Mouse (Mus musculus) Patski (cell line): ENCODE measurements at regions not wholly inside any gene's neighbourhood (a gene's known extent, or its start where the extent isn't known, plus 50 kb on each side); places are given as distances from the start of the nearest gene placed in this dataset.

ENCODE experiments used
- ATAC-seq: fragments of 100-300 bp; one replicate; pipeline ENCODE4 v1.8.0; 2021
- CTCF ChIA-PET: fragments of 350-600 bp; sonication (Branson Sonifier 250); formaldehyde crosslinking; loops from one replicate; lab custom pipeline; 2022; ENCODE audit warnings: inconsistent platforms; lab: Charles Lee
- POLR2A ChIA-PET: fragments of 350-600 bp; sonication (Branson Sonifier 250); formaldehyde crosslinking; loops from one replicate; lab custom pipeline; 2022; ENCODE audit warnings: antibody characterized with exemption, inconsistent platforms; lab: Charles Lee
- DNase-seq: peaks from one replicate; pipeline ENCODE4 v3.0.0-alpha.2; 2011; ENCODE audit warnings: low read depth, low spot score
- H3K27me3 ChIP-seq: fragments of 371-371 bp; one replicate; pipeline ENCODE4 v1.5.1; 2021
- CTCF ChIP-seq: fragments of 100-300 bp; IDR thresholded peaks from one replicate; pipeline ENCODE4 v1.5.1; 2021
- in situ Hi-C: fragments of 300-500 bp; cut with MboI; formaldehyde crosslinking; loops from 3 replicates; pipeline ENCODE4 v1.11.1; 2018; ENCODE audit warnings: low pct_unique_long_range_greater_than_20kb, mixed read lengths

GRCm38 (mm10) chr8:8797521-8797920 is 107.2 kb upstream of the Arglu1 start:
- in situ Hi-C loops: no loop called here
- no peaks in the 10 kb centered on the region for H3K27me3 ChIP-seq
- no peak for DNase-seq
- no peak for ATAC-seq
- CTCF ChIA-PET: interaction anchor here (1.2 kb wide), 1 partner anchor 12 kb away, joined by 3 read pairs; no protein-coding TSS in a partner anchor
- no peak for TF ChIP-seq CTCF
- POLR2A ChIA-PET: no interaction called here

DNA sequence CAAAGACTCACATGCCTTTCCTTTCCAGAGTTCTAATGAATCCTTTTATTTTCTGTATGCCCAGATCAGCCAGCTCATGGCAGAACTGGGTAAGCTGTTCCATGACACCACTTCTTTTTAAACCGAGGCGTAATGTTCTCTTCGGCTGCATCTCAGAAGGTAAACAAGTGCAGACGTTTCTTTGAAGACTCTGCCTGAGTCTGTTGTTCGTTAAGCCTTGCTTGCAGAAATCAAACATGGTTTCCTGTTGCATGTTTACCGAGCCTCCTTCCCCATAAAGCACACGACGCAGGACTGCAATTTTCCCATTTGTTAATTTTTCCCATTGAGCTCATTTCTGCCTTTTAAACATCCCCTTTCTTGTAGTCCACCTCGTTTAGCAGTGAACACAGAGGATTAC is 106.6 kb upstream of the Arglu1 start:
- no peak for TF ChIP-seq CTCF
- DNase-seq (no peak), ATAC-seq (no peak)
- POLR2A ChIA-PET: no interaction called here
- no peaks in the 10 kb centered on the region for H3K27me3 ChIP-seq
- in situ Hi-C loops: no loop called here
- CTCF ChIA-PET: interaction anchor here (1.2 kb wide), 1 partner anchor 12 kb away, joined by 3 read pairs; no protein-coding TSS in a partner anchor

DNA sequence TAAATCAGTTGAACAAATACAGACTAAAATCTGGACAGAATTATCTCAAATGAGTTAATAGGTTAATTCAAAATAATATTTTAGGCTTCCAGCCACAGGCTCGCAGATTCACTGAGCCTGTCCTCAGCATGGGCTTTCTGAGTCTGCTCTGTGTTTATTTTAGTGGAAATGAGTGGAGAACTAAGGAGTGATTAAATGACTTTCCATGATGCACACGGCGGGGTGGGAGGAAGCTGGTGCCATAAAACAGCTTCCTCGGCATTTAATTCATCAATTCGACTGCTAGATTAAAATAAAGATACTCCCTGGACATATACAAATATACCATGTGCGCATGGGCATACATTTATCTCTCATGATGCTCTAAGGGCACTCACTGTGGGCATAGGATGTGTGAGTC is 104.4 kb upstream of the Arglu1 start:
- no peak for TF ChIP-seq CTCF
- DNase-seq: no peak
- no peak for ATAC-seq
- ChIA-PET POLR2A (interaction anchor here (0.7 kb wide), 1 partner anchor 1124 kb away, joined by 4 read pairs; no protein-coding TSS in a partner anchor), CTCF (no interaction called here)
- in situ Hi-C loops: no loop called here
- H3K27me3 ChIP-seq: no peaks in the 10 kb centered on the region

GRCm38 (mm10) chr8:8779931-8780330 is 89.6 kb upstream of the Arglu1 start:
- POLR2A ChIA-PET: no interaction called here
- DNase-seq: no peak
- no peak for TF ChIP-seq CTCF
- in situ Hi-C loops: no loop called here
- CTCF ChIA-PET: interaction anchor here (1.3 kb wide), 1 partner anchor 10 kb away, joined by 3 read pairs; no protein-coding TSS in a partner anchor
- ATAC-seq: no peak
- no peaks in the 10 kb centered on the region for H3K27me3 ChIP-seq

GRCm38 (mm10) chr8:8774496-8775015 is 84.2 kb upstream of the Arglu1 start:
- TF ChIP-seq CTCF: no peak
- POLR2A ChIA-PET: no interaction called here
- no peak for ATAC-seq

DNA sequence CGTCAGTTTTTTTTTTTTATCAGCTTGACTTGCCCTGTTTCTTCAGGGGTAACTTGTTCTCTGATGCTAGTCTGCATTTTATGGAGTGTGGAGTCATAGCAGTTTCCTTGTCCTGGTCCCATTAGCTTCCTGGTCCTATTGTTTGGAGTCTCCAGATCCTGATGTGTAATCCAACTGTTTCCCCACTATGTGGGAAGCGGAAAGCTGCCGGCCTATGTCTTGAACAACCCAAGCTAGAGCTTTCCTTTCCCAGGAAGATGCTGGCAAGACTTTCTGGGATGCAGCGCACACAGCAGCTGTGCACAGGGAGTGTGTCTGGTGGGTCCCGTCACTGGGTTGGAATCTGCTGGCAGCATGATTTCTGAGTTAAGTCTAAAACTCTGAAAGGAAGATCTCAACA is 82.1 kb upstream of the Arglu1 start:
- no peak for TF ChIP-seq CTCF
- no peaks in the 10 kb centered on the region for H3K27me3 ChIP-seq
- DNase-seq: no peak
- POLR2A ChIA-PET: no interaction called here
- in situ Hi-C loops: no loop called here
- CTCF ChIA-PET: no interaction called here
- no peak for ATAC-seq

More at GRCm38 (mm10) chr8:8774496-8775015, 84.2 kb upstream of the Arglu1 start:
- no peak for DNase-seq
- H3K27me3 ChIP-seq: no peaks in the 10 kb centered on the region
- CTCF ChIA-PET: interaction anchor here (1.0 kb wide), 1 partner anchor 13 kb away, joined by 3 read pairs; no protein-coding TSS in a partner anchor
- in situ Hi-C loops: no loop called here

DNA sequence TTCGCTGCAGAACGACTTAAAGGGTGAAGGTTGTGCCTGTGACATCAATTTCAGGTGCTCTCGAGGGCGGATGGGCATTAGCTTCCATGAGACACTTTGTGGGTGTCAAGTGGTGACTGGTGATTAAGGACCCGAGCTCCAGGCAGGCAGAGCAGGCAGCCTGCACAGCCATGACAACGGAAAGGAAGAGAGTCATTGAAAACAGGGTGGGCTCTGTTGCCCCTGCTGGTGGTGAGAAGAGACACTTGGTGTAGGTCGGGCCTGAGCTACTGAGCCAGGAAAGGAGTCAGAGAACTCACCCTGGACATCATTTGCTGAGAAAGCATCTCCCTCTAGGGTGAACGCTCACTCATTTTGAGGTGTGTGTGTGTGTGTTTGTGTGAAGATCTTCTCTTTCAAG is 80.1 kb upstream of the Arglu1 start:
- no peak for DNase-seq
- ATAC-seq: no peak
- ChIA-PET CTCF (no interaction called here), POLR2A (no interaction called here)
- in situ Hi-C loops: no loop called here
- TF ChIP-seq CTCF: no peak
- no peaks in the 10 kb centered on the region for H3K27me3 ChIP-seq

- ChIA-PET POLR2A (no interaction called here), CTCF (no interaction called here)
- no peak for ATAC-seq
- TF ChIP-seq CTCF: no peak
- DNase-seq: no peak
- in situ Hi-C loops: no loop called here
- peaks cover 3% of the 10 kb centered on the region for H3K27me3 ChIP-seq
These were observed 72.0 kb upstream of the Arglu1 start for GRCm38 (mm10) chr8:8762354-8762753.

GRCm38 (mm10) chr8:8758283-8758682 is 68.0 kb upstream of the Arglu1 start:
- POLR2A ChIA-PET: no interaction called here
- no peak for DNase-seq
- peaks cover 3% of the 10 kb centered on the region for H3K27me3 ChIP-seq
- CTCF ChIA-PET: no interaction called here
- in situ Hi-C loops: no loop called here
- no peak for ATAC-seq
- TF ChIP-seq CTCF: no peak

- in situ Hi-C loops: no loop called here
- ATAC-seq (no peak), DNase-seq (no peak)
- no peaks in the 10 kb centered on the region for H3K27me3 ChIP-seq
- ChIA-PET CTCF (interaction anchor here (2.1 kb wide), 1 partner anchor 17 kb away, joined by 6 read pairs; no protein-coding TSS in a partner anchor), POLR2A (no interaction called here)
- TF ChIP-seq CTCF: no peak
These were observed 60.9 kb upstream of the Arglu1 start for GRCm38 (mm10) chr8:8751208-8751607.

DNA sequence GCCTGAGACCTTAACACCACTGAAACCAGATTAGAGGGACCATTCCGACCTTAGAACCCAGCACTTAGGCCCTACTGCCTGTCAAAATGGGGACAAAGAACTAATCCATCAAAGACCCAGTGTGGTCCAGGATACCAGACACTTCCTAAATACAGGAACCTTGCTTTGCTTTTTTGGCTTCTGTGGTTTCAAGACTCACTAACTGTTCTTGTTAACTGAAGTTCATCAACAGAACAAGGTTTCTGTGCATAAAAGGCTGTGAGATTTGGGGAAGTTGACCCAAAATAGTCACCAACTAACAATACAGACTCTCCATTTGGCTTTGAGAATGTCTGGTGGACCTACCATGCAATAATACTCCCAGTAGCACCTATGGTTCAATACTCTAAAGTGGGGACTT is 56.4 kb upstream of the Arglu1 start:
- ChIA-PET CTCF (interaction anchor here (1.6 kb wide), 1 partner anchor 11 kb away, joined by 3 read pairs; no protein-coding TSS in a partner anchor), POLR2A (no interaction called here)
- no peak for ATAC-seq
- no peak for DNase-seq
- in situ Hi-C loops: no loop called here
- no peak for TF ChIP-seq CTCF
- H3K27me3 ChIP-seq: no peaks in the 10 kb centered on the region
